Mouse (Mus musculus): ENCODE data around the gene Tmco3.

Tmco3 gene

DNA sequence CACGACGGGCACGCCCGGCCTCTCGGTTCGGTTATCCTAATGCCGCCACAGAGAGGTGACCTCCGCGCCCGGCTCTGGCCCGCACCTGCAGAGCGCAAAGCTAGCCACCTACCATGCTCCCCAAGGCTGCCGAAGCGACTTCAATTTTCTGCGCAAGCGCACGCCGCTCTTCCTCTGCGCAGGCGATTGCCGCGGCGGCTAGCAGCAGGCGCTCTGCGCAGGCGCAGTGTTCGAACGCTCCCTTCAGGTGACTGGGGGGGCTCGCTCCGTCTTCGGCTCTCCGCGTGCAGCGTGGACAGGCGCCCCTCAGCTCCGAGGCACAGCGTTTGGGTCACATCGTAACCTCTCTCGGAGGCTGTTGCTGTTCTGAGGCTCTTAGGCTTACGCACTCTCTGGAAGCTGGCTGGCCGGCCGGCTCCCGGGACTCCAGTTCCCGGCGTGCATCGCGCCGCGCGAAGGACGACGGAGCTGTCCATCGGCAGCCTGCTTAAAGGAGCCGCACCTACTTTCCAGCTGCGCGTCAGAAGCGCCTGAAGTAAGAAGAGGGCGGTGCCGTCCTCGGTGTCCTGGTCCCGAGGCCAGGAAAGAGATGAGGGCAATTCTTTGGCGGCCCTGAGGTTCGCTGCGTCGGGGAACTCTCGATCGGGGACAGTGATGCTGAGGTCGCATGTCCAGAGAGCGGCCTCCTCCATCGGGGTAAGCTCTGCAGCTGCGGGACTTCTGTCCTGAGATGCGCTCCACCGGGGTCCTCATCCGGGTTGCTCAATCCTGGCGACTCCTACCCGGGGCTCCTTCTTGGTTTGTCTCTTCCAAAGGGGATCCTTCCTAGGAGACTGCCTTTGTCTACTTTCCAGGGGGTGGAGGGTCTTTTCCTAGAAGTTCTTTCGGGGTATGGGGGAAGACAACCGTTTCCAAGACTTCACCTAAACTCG is at the start of gene Tmco3, which contains the start of gene Dcun1d2:
Gene Tmco3, plus strand, starts transcription at position 499 of the 932 bp plus-strand sequence.
Gene Dcun1d2, minus strand, starts transcription at position 440 of the 932 bp plus-strand sequence.
- DNase-seq, result peak; percentile 98

DNA sequence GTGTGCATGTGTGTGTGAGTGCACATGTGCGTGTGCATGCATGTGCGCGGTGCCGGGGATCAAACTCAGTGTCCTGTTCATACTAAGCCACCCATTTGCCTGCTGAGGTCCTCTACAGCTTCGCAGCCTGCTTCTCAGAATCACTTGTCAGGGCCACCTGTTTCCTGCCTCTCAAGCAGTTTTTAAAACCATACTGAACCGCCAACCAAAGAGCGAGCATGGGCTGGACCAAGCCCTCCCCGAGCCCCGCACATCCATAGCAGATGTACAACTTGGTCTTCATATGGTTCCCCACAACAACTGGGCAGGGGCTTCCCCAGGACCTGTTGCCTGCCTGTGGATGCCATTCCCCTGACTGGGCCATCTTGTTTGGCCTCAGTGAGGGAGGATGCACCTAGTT is 47.9 kb upstream of the Tmco3 start:
- no peak for DNase-seq

DNA sequence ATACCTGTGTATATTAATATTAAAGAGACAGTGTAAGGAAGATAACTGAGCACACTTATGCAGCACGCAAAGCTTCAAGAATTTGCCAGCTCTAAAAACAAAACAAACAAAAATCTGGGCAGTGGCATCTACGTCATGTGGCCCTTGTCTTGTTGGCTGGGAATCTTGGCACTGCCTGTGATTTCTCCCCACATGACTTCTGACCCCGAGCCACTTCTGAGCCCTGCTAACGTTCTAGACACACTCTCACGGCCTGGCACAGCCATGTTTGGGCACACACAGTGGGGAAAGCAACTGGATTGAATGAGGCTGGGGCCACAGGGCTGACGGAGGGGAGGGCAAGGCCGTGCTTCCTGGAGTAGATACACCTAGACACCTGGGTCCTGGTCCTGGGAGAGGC is 47.3 kb upstream of the Tmco3 start:
- peak; percentile 27 for DNase-seq

DNA sequence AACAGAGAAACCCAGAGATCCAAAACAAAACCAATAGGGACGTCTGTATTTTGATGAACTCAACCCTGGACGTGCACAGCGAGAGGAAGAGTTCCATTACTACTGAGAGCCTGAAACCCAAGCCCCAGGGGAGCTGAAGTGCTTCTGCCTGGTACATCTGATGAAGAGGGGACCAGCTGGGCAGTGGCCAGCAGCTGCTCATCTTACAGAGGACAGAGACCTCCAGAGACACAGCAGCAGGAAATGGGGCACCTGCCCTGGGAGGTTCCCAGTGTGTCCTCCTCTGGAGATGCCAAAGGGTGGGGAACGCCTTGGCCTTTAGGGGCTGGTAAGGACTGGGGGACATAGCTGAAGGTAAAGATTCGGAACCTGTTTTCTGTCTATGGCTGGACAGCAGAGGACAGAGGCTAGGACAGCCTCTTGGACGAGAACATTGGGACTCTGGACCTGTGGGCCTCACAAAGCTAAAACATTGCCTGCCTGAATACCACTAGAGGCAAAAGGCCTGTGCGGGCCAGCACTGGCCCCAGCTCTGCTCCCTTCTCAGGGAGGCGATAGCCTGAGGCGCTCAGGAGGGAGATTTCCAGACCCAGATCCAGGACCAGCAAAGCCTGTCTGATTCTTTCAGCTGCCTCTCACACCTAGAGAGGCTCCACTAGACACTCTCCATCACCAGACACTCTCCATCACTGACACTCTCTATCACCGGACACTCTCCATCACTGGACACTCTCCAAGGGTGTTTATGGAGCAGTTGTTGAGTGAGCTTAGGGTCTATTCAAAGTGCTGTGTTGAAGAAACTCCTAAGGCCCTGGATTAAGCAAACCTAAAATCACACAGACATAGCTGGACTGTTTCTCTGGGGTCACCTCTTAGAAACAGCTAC is 44.8 kb upstream of the Tmco3 start:
- no peak for DNase-seq

DNA sequence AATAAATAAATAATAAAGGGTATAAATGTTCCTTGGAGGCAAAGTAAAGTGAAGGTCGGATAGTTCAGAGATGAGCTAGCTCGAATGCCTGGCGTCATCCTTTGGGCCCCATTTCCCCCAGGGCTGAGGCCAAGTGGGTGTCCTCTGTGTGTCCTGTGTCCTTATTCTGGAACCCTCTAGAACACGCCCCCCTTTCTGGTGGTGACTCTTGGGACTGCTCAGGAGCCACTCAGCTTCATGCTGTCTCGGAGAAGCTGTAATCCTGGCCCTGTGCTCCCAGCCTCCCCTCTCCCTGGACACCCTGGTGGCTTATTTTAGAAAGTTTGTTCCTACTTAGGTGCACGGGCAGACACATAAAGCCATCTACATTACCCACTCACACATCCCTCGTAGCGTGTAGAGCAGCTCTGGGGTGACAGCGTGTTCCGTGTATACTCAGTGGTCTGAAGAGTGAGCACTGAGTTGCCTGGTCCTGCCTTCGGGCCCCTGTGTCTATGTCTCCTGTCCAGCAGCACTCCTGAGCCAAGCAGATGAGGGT is 43.6 kb upstream of the Tmco3 start:
- no peak for DNase-seq

DNA sequence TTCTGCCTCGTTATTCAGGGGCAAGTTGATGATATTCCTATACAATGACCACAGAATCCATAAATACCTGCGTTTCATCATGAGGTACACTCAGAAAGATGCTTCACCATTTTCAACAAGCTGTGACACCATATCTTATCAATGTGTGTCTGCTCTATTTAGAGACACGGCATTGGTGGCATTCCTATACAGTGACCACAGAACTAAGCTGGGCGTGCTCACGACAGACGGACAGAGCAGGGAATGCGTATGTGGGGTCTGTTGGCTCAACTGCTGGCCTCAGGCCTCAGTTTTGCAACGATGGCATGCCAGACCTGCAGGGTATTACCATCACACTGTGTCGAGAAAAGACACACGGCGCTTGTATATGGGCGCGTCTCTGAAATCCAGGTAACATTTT is 35.2 kb upstream of the Tmco3 start:
- no peak for DNase-seq

DNA sequence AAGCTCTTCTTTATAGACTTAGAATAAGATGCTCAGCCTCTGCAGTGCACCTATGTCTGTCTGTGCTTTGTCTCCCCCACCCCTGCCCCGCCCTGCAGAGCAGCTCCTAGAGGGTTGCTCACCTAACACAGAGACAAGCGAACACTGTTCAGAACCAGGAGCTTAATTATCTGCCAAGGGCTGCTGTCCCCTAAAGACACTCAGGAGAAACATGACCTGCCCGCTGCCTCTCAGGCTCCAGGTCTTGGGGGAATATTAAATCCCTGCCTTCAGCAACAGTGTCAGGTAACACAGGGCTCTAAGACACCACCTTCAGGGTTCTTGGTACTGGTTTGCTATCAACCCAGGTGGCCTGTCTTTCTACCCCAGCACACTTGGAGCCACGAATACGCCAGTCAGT is 34.6 kb upstream of the Tmco3 start:
- no peak for DNase-seq

DNA sequence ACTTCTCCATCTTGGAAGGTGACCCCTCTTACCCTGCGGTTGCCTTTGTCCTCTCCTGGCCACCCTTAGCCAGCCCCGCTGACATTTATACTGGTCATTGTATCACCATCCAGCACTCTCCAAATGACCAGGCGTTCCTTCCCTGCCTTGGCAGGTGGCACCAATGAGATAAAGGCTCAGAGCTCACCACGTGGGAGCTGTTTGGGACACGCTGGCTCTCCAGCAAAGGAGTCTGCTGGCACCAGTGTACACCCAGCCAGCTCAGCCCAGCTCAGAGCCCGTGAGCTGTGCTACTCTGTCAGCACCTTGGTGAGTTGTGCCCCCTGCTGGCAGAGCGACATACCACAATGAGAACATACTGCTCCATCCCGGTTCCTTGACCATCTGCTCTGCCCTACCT is 34.0 kb upstream of the Tmco3 start, which contains the start of gene Adprhl1:
Gene Adprhl1, minus strand, starts transcription at position 144 of the 400 bp plus-strand sequence.
- DNase-seq, result peak; percentile 70

DNA sequence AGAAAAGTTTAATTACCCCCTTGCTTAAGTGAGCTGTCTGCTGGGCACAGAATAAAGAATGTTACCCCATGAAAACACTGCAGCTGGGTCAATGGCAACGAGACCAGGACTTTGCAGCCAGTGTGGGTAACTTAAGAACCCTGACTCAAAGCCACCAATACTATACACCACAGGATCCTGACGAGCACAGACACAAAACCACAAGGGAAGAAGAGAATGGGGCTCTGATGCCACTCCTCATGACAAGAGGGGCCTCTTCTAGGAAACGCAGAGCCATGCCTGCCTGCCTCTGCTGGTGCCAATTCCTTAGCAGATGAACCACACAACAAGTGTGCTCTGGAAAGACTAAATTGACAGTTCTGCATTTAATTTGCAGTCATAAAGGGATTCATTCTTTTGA is 24.6 kb upstream of the Tmco3 start:
- no peak for DNase-seq

DNA sequence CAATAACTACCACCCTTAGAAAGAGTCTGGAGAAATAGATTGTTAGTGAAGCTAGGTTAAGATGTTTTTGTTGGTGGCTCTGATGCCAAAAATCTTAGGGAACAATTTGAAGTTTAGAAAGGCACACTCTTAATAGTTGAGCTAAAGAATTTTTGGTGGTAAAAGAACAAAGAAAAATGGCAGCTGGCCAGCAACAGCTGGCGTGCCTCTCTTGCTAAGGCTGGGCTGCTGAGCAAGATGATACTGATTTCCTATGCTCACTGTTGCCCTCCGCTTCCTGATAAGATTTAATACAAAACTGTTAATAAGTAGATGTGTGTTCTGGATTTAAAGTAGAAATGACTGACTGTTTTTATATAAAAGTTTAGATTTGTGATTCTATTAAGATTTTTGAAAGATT is 20.4 kb upstream of the Tmco3 start:
- peak; percentile 33 for DNase-seq

DNA sequence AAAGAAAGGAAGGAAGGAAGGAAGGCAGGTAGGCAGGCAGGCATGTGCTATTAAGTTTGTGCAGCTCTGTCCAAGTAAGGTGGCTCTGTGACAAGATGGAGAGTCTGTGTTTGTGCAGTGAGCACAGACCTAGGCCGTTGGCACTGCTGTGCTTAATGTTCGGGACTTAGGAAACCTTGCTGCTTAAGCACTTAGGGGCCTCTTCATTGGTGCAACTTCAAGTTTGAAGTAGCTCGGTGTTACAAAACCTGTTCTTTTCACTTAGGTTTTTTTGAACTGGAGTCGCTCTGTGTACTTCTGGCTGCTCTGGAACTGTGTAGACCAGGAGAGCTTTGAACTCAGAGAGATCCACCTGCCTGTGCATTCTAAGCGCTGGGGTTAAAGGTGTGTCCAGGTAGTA is 15.2 kb upstream of the Tmco3 start:
- DNase-seq, result no peak

DNA sequence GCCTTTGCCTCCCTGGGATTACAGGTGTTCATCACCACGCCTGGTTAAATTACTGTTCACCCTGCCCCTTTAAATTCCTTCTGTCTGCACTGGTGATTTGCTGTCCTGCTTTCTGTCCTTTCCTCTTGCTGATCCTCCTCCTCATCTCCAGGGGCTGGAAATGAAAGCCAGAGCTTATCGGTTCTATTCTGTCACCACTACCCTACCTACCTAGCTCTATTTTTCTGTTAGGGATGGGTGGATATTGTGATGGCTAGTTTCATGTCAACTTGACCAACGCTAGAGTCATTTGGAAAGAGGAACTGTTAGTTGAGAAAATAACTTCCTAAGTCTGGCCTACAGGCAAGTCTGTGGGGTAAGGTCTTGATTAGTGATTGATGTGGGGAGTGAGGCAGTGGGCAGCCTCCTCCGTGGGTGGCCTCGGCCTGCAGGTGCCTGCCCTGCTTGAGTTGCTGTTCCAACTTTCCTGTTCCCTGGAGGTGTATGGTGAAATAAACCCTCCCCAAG is 11.0 kb upstream of the Tmco3 start:
- DNase-seq, result no peak

DNA sequence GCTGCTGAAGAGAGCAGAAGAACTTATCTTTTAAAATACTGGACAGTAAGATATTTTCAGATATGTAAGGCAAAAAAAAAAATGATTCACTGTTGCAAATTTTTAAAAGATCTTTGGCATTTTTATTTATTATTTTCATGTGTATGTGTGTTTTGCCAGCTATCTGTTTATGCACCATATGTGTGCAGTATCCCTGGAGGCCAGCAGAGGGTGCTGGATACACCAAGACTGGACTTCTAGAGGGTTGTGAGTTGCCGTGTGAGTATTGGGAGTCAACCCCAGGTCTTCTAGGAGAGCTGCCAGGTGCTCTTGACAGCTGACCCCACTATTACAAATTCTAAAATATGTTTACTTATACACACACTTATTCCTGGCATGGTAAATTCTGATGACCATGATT is 4.8 kb upstream of the Tmco3 start:
- no peak for DNase-seq

DNA sequence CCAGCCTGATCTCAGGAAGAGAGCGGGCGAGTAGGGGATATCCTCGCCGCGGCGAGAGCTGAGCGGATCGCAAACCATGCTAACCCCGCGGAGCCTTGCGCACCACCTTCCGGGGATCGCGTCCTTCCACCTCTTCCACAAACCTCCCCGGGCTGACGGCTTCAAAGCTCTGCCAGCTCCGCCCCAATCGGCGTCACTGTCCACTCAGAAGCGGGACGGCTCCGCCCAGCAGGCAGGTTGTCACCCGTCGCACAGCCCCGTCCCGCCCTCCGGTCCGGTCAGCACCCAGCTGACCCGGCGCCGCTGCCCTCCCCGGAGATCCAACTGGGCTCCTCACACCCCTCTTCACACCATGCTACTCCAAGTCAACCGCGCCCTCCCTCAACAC is 692 bp upstream of the Tmco3 start:
- DNase-seq, result peak; percentile 95

DNA sequence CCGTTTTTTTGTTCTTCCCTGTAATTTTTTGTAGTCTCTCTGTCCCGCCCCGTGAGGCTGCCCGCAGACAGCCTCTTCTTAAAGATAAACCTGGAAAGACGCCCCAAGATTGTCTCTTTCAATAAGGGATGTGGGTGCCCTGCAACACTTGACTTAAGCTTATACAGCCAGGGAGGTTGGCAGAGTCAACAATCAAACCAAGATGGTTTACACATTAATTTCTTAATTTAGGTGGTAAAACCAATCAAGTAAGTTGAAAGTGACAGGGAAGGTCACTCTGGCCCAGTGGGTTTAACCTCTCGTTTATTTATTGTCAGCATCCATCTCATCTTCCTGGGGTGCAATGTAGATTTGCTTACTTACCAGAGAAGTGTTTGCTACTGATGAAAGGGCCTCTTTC is 656 bp downstream of the Tmco3 start:
- no peak for DNase-seq

DNA sequence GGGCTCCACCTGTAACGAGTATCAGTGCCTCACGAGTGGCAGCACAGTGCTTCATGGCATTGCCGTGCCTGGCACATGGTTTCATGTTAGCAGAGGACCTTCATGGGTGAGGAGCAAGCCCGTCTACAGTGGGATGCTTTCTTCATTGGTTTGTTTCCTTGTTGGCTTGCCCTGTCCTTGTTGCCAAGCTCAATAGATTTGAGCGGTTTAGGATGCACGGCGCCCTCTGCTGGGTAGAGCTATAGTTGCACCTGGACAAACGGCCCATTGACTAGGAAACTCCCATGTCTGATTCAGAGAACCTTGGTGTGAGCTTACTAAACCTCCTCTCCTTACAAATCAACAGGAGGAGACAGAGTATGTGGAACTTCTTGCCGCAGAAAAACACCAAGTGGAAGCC is 4.4 kb downstream of the Tmco3 start:
- DNase-seq, result peak; percentile 80

DNA sequence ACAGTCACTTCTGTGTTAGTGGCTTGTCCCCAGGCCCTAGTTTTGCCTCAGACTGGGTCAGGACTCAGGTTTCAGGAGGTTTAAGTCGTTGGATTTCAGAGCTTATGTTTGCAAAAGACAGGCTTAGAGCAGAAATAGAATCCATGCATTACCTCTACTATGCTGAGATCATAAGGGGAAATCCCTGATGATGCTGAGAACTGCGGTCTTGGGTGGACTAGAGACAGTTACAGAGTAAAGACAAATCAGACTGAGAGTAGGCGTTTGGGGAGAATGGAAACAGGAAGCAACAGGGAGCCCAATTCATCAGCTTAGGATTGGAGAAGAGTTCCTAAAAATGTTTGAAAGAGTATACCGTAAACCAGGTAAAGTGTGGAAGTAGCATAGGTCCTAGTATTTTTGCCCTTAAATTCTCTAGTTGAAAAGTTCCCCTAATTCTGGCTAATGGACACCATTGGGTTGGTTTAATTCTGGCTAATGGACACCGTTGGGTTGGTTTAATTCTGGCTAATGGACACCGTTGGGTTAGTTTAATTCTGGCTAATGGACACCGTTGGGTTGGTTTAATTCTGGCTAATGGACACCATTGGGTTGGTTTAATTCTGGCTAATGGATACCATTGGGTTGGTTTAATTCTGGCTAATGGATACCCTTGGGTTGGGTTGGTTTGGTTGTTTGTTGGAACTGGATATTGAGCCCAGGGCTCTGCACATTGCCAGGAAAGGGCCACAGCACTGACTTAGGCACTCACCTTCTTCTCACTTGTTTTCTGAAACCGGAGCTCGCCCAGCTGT is 5.9 kb downstream of the Tmco3 start:
- no peak for DNase-seq

DNA sequence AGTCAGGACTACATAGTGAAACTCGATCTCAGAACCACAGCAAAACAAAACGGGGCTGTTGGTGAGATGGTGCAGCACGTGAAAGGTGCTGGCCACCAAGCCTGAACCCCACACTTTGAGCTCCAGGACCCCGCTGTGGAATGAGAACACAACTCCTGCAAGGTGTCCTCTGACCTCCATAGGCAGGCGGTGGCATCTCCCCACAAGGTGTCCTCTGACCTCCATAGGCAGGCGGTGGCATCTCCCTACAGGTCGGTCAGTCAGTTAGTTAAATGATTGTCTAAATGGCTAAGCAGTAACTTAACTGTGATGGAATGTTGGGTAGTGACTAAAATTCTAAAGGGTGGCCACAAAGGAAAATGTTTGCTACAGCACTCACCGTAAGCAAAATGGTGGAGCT is 11.6 kb downstream of the Tmco3 start:
- DNase-seq, result no peak

DNA sequence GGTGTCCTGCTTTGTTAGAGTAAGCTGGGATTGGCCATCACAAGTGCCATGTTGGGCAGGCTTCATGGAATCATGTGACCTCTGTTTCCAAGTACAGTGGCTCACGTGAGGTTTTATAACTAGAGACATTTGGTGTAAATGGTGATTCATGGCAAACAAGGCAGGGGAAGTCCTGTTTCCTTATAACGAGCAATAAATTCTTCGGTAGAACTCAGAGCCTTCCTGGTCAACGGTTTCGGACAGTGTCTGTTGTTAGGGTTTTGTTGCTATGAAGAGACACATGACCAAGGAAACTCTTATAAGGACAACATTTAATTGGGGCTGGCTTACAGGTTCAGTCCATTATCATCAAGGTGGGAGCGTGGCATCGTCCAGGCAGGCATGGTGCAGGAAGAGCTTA is 13.0 kb downstream of the Tmco3 start:
- no peak for DNase-seq

DNA sequence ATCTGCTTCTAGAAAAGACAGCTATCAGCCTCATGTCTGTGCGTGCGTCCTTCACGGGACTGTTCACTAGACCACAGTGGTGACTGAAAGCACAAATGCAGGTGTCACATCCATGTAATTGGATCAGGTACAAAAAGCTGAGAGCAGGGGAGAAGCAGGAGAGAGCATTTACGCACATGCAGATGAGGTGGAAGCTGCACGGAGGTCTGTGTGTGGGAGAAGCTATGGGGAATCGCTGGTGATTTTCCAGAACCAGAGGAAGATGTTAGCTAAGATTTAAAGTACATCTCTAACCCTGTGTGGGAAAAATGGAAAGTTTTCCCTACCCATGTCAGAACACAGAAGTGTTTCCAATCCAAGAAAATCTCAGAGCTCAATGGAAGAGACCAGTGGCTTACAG is 17.5 kb downstream of the Tmco3 start:
- DNase-seq, result no peak

DNA sequence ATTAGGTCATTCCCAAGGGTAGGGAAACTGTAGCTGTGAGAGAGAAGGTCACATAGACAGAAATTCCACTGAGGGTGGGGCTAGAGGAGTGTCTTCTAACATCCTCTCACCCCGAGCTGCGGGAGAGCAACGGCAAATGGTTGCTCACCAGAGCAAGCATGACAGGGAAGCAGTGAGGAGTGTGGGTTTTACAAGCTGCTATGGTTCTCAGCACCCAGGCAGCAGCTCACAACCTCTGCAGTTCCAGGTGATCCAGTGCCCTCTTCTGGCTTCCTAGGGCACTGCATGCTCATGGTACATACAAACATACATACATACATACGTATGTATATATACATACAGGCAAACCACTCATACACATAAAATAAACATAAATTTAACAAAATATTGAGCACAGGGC is 17.9 kb downstream of the Tmco3 start:
- DNase-seq, result no peak

DNA sequence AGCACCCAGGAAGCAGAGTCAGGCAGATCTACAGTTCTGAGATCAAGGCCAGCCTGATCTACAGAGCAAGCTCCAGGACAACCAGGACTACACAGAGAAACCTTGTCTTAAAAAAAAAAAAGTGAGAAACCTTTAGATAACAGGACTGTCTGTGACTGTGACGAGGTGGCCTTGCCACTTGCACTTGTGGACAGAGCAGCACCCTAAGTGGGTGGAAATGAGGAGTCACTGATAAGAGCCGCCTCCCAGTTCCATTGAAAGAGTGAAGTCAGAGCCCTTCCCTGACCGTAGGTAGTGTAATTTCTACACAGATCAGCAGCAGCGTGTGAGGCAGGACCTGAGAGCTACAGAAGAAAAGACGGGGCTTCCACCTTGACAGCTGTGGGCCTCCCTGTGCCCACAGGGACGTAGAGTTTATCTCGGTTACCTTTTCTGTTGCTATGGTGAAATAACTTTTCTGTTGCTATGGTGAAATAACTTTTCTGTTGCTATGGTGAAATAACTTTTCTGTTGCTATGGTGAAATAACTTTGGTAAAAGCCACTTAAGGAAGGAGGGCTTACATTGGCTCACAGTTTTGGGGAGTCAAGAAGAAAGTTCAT is 18.4 kb downstream of the Tmco3 start:
- no peak for DNase-seq

Measured in kidney, postnatal 14 days (tissue).